Mouse (Mus musculus) right cerebral cortex, postnatal 14 days (tissue): ENCODE data around the gene Pak7.
"Not testable (repeated sequence)": the region's sequence is repeated elsewhere in the genome, so short reads cannot be mapped to it uniquely, and the experiment has no call there.

ENCODE experiments used
- DNase-seq: peaks from one replicate; pipeline ENCODE4 v3.0.0; 2022

Pak7 gene

GRCm38 (mm10) chr2:136387181-136388131 is at the start of gene Pak7:
Gene Pak7 (minus strand): TSS chr2:136387967.
- peak; percentile 70 for DNase-seq

- DNase-seq = no peak
These were observed 37.8 kb upstream of the Pak7 start for GRCm38 (mm10) chr2:136425561-136425960.

- no peak for DNase-seq
These were observed 31.8 kb upstream of the Pak7 start for GRCm38 (mm10) chr2:136419543-136419942.

GRCm38 (mm10) chr2:136416381-136416780 is 28.6 kb upstream of the Pak7 start:
- no peak for DNase-seq

GRCm38 (mm10) chr2:136402587-136402986 is 14.8 kb upstream of the Pak7 start:
- DNase-seq = no peak

DNA sequence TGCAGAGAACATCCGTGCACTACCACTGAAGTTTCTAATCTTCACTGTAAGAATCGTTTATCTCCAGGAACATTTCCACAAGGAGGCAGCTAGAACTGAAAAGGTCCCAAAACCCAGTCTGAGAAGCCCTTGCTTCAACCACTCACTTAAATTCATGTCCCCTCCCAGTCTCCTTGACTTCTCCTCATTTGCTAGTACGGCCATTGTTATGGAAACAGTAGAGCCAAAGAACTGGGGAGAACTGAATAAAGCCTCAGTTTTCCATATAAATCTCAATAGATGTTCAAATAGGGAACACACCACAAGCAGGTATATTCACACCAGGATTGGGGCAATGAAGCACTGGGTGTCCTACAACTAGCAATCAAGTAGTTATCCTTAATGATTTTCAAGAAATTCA is 12.4 kb downstream of the Pak7 start:
- DNase-seq = no peak

DNA sequence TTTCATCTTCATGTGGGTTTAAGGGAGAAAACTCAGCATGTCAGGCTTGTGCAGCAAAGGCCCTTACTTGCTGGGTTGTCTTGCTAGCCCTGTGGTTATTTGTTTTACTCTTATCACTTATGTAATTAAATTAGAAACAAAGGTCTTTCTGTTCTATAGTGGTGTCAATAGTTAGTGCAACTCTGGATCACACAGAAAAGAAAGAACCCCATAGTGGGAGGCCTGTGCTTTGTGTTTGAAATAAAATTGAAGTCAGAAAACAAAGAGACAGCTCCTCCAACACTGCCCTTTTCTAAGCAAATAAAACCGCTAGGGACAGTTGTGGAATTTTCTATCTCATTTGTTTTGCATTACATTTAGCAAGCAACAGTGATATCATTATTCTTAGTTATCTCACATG is 15.4 kb downstream of the Pak7 start:
- DNase-seq = no peak

- DNase-seq = no peak
These were observed 36.2 kb downstream of the Pak7 start for GRCm38 (mm10) chr2:136351393-136352096.

DNA sequence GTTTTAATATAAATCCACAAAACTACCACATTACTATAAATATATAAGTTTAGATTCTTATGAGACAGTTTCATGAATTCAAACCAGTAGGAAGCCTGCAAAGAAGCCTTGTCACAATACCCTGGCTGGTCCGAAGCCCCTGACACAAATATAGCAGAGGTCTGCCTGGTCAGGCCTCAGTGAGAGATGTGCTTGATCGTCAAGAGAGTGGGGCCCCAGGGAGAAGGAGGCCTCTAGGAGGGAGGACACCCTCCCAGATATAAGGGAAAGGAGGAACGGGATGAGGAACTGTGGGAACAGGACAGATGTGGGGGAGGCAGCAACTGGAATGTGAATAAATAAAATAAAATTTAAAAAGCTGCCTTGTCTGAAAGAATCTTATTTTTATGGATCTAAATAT is 37.3 kb downstream of the Pak7 start:
- no peak for DNase-seq

GRCm38 (mm10) chr2:136349671-136350275 is 38.0 kb downstream of the Pak7 start:
- no peak for DNase-seq

DNA sequence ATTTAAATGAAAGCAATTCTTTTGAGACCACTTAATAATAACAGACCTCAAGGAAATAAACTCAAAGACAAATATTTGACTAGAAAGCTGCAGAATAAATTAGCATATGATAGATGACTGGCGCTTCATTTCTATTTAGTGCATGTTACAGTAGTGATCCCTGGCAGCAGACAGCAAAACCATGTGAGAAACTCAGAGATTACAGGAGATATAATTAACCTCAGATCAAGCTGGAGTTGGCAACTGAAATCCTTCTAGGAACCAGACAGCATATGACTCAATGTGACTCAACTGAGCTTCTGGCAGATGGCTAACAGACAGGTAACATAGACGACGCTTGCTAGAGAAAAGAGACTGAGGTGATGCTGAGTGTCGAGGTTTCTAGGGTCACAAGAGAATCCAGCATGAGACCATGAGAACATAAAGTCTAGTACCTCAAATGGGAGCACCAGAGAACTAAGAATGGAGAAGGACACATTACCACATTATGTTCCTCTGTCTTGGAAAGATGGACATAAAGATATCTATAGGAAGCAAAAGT is 43.5 kb downstream of the Pak7 start:
- not testable (repeated sequence) for DNase-seq

DNA sequence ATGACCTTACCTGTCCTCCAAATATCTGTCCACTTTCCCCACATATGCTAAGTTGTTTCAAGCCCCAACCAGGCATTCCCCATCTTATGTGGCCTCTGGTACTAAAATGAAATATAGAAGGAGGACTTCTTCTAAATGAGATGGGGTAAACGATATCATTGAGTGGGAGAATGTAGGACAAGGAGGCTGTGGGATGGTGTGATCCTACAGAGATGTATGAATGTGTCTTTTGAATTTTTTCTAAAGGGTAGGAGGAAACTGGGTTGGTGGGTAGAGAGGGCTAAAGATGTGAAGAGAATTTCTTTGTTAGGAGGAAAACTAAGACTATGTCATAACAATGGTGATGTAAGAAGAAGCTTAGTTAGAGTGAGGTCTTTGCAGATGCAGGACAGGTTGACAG is 57.8 kb downstream of the Pak7 start:
- DNase-seq = no peak

DNA sequence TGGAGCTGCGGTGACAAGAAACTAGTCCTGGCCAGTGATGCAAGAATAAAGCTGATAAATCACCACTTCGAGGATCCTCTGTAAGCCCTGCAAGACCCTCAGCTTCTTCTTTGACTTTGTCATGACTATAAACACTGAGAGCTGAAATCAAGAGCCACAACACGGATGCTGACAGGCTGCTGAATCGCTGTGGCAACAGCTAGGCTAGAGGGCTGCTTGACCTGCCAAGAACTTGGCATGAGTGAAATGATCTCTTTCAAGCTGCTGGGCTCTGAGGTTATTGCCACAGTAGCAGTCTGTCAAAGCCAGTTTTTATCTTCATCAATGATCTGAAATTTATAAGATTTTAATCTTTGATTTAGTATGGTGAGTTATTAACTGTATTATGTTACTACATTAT is 62.1 kb downstream of the Pak7 start:
- no peak for DNase-seq

DNA sequence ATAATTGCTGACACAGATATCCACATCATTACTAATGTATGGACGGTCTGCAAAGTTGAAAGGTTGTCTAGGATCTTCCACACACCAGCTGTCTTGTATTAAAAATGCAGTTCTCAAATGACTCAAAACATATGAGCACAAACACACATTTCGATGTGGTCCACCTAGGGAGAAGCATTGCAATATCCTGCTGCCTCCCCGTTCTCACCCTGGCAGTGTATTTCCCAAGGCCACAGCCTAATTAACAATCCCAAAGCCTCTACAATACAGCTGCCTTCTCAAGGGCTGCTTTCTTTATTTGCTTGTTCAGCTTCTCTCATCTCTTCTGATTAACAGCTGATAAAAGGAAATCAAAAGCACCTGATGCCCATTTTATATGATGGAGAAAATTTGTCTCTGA is 78.5 kb downstream of the Pak7 start:
- DNase-seq = no peak

- DNase-seq = no peak
These were observed 79.0 kb downstream of the Pak7 start for GRCm38 (mm10) chr2:136308743-136309142.

- DNase-seq = no peak
These were observed 85.6 kb downstream of the Pak7 start for GRCm38 (mm10) chr2:136302201-136302600.

- DNase-seq = no peak
These were observed 86.4 kb downstream of the Pak7 start for GRCm38 (mm10) chr2:136301406-136301805.

GRCm38 (mm10) chr2:136297371-136297770 is 90.4 kb downstream of the Pak7 start:
- DNase-seq = no peak

GRCm38 (mm10) chr2:136282043-136282442 is 105.7 kb downstream of the Pak7 start:
- no peak for DNase-seq

GRCm38 (mm10) chr2:136241960-136242359 is 145.8 kb downstream of the Pak7 start:
- DNase-seq = not testable (repeated sequence)

DNA sequence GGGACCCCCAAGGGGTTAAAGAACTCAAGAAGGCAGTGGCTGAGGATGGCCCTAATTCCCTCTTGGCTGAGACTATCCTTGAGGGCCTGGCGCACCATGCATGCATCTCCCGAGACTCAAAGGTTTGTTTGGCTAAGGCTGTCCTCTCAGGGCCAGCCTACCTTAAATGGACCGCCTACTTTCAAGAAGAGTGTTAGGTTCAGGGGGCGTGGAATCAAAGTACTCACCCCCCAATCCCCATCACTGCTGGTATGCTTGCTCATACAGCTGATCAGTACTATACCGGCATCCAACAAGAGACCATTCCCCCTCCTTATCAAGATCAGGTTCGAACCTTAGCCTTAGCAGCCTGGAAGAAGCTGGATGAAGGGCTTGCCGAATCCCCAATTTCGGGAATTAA is 156.5 kb downstream of the Pak7 start:
- DNase-seq = no peak

DNA sequence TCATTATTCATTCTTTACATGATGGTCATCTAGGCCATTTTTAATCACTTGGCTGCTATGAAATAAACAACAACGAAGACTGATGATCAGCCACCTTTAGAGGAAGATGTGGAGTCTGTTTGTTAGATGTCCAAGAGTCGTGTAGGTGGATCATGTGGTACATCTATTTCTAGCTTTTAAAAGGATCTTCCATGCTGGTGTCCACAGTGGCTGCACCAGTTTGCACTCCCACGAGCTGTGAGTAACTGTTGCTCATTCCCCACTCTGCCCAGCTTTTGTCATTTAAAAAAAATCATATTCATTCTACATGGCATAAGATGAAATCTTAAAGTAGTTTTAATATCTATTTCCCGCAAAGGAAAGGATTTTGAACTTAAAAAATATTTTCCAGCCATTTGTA is 183.7 kb downstream of the Pak7 start:
- DNase-seq = no peak

GRCm38 (mm10) chr2:136175030-136175429 is 212.7 kb downstream of the Pak7 start:
- no peak for DNase-seq
